7 mouse cellular contexts compared by ENCODE assay signal in genomic region chr8:84687705-84688100, GRCm38 (mm10). TPM values are rescaled to one million over a fixed set of nuclear protein-coding genes. Genes with fewer than 3 reads are reported as not detected.
A peak's percentile ranks its signal among the peaks of the same experiment; 100 is the strongest.
DNase-seq lines count a peak whose midpoint lies in the region; ATAC-seq lines count a peak whose summit lies in the region.

Gene Nacc1 (minus strand): TSS chr8:84687862.

- WGBS in intestine, embryonic 14.5 days, result under 1% methylated on average over 32 of the region's 37 CpGs

- H3K4me1 ChIP-seq in intestine, embryonic 14.5 days (replicated peaks; ENCODE audit: control insufficient read depth, insufficient read depth, low read length), result peaks cover 30% of the 10 kb centered on the region

- peak within 1 kb of the TSS; percentile 98 for H3K4me3 ChIP-seq in intestine, embryonic 14.5 days (ENCODE audit: low read depth, low read length)

- intact Hi-C loops in left cerebral cortex, postnatal 25 days (cut with DNase I), result loop anchor here (2.0 kb wide), 1 partner anchor 23 kb away; no protein-coding TSS in a partner anchor

- ATAC-seq in intestine, embryonic 14.5 days (replicated peaks; ENCODE audit: low FRiP score, low TSS enrichment, low read depth), result peak; percentile 84

- peak; percentile 91 to 96 for DNase-seq in adrenal gland, adult (ENCODE audit: inconsistent age in 2 of 2, low spot score in 1 of 2)
- DNase-seq in embryo, embryonic 10 days (ENCODE audit: low spot score), result peak; percentile 93
- DNase-seq in gastrocnemius, postnatal 25 days, result peak; percentile 88
- DNase-seq in intestine, embryonic 14.5 days (ENCODE audit: low spot score), result peak; percentile 88
- peak; percentile 89 to 91 for DNase-seq in left cerebral cortex, postnatal 25 days (ENCODE audit: low spot score in 2 of 2)
- DNase-seq in mesoderm, embryonic 11.5 days (ENCODE audit: low read depth, low spot score), result peak; percentile 91
- peak; percentile 82 for DNase-seq in right cerebral cortex, postnatal 4 days

- H3K4me2 ChIP-seq in intestine, embryonic 14.5 days (ENCODE audit: low read length), result peak within 1 kb of the TSS; percentile 88

- peaks cover 31% of the 10 kb centered on the region for H3K36me3 ChIP-seq in intestine, embryonic 14.5 days (ENCODE audit: control insufficient read depth, insufficient read depth, low read length)

- H3K9me3 ChIP-seq in intestine, embryonic 14.5 days (ENCODE audit: control insufficient read depth, low read length), result no peaks in the 10 kb centered on the region

- no peaks in the 10 kb centered on the region for H3K27me3 ChIP-seq in intestine, embryonic 14.5 days (replicated peaks; ENCODE audit: control insufficient read depth, insufficient read depth, low read length)

- H3K27ac ChIP-seq in intestine, embryonic 14.5 days (ENCODE audit: low read depth), result peak within 1 kb of the TSS; percentile 92

- H3K9ac ChIP-seq in intestine, embryonic 14.5 days (ENCODE audit: low read length), result peak within 1 kb of the TSS; percentile 97

RNA-seq across cellular contexts. Expression of gene Nacc1, which starts in this region (rescaled TPM):
- total RNA-seq in gastrocnemius, postnatal 25 days (2021), result 10 to 100 TPM; 20.0 to 22.2 TPM
- polyA plus RNA-seq in intestine, embryonic 14.5 days (2014; fragmentation: Nextera tagmentation; extraction: Ambion mirVana), result 23.7 and 25.0 TPM in 2 replicates
- total RNA-seq in left cerebral cortex, postnatal 25 days (2021), result 10 to 100 TPM; 97.8 to 97.9 TPM

Comparison
In these comparisons a context has a peak if more than half of its experiments do, and no peak if none do; other contexts are left out.
1. Peak in every context shown above with its lines: DNase-seq, ATAC-seq, H3K4me3 ChIP-seq and H3K27ac ChIP-seq.
2. RNA of gene Nacc1 (total RNA-seq): 97.8 to 97.9 TPM in left cerebral cortex, postnatal 25 days; 20.0 to 22.2 TPM in gastrocnemius, postnatal 25 days; every median in the first group is over 4 times any median in the second.